Mouse (Mus musculus) lung, embryonic 14.5 days (tissue): Measurements from ENCODE around the gene Aurkc. TPM values are rescaled to one million over a fixed set of nuclear protein-coding genes. Genes with fewer than 3 reads are reported as not detected.
A peak's percentile ranks its signal among the peaks of the same experiment; 100 is the strongest.
"Not testable (repeated sequence)": the region's sequence is repeated elsewhere in the genome, so short reads cannot be mapped to it uniquely, and the experiment has no call there.

Experiments used
- ATAC-seq: fragments of 200-750 bp; cut with Nextera tagmentation; 2 replicates; pipeline ENCODE4 v1.8.0; 2017; ENCODE audit warnings: mild to moderate bottlenecking, moderate TSS enrichment, moderate library complexity; ENCODE audit not compliant: insufficient read depth
- DNase-seq: peaks from one replicate; pipeline ENCODE4 v3.0.0-alpha.2; 2015
- H3K27ac ChIP-seq: fragments of 300-500 bp; sonication (generic); 2 replicates; pipeline ENCODE4 v1.5.1; 2014; ENCODE audit warnings: low read depth, mild to moderate bottlenecking, moderate library complexity
- H3K27me3 ChIP-seq: fragments of 300-500 bp; sonication (generic); 2 replicates; pipeline ENCODE4 v1.6.1; 2014; ENCODE audit warnings: low read length, control low read depth; ENCODE audit not compliant: insufficient read depth
- H3K36me3 ChIP-seq: fragments of 300-500 bp; sonication (generic); 2 replicates; pipeline ENCODE4 v1.6.1; 2014; ENCODE audit warnings: control low read depth; ENCODE audit not compliant: insufficient read depth
- H3K4me1 ChIP-seq: fragments of 300-500 bp; sonication (generic); 2 replicates; pipeline ENCODE4 v1.6.1; 2014; ENCODE audit warnings: antibody characterized with exemption, control low read depth; ENCODE audit not compliant: insufficient read depth
- H3K4me2 ChIP-seq: fragments of 300-500 bp; sonication (generic); 2 replicates; pipeline ENCODE4 v1.6.1; 2014; ENCODE audit warnings: mild to moderate bottlenecking
- H3K4me3 ChIP-seq: fragments of 300-500 bp; sonication (generic); 2 replicates; pipeline ENCODE4 v1.5.1; 2014; ENCODE audit warnings: low read depth, low read length
- H3K9ac ChIP-seq: fragments of 300-500 bp; sonication (generic); 2 replicates; pipeline ENCODE4 v1.6.1; 2014
- H3K9me3 ChIP-seq: fragments of 300-500 bp; sonication (generic); 2 replicates; pipeline ENCODE4 v1.6.1; 2016; ENCODE audit warnings: low read depth, low read length, control low read depth
- CTCF ChIP-seq: IDR thresholded peaks from 2 replicates; pipeline ENCODE4 v1.5.1; 2016; ENCODE audit warnings: antibody characterized with exemption, low read depth
- WGBS: fragments of 180-500 bp; shearing (Covaris S2); extraction: QIAGEN DNeasy Blood & Tissue Kit; methylation state at CpG from one replicate; pipeline ENCODE4 v1.1.7; 2014; 5-methylcytosine and 5-hydroxymethylcytosine counted together
- polyA plus RNA-seq: library from polyadenylated mRNA; unstranded; fragments of >200 nt; fragmentation: Nextera tagmentation; extraction: Ambion mirVana; gene quantifications from 2 replicates; pipeline ENCODE4 v1.2.1, GENCODE M21; 2014

The Aurkc gene
- polyA plus RNA-seq, 1 experiment from 2014 or later = not detected

DNA sequence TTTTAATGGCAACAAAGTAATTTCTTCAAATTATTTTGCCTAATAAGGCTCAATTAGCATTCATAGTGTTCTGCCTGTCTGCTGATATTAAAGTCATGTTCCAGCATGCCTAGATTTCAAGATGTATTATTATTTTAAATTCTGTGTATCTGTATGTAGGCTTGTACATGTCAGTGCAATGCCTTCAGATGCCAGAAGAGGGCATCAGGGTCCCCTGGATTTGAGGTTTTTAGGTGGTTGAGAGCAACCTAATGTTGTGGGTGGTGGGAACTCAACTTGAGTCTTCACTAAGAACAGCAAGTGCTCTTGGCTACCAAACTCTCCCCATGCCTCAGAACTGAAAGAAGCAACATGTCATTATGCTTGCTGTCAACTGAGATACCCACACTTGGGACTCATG lies 32.3 kb downstream of the Aurkc start:
- no peak for TF ChIP-seq CTCF
- ATAC-seq = no peak

DNA sequence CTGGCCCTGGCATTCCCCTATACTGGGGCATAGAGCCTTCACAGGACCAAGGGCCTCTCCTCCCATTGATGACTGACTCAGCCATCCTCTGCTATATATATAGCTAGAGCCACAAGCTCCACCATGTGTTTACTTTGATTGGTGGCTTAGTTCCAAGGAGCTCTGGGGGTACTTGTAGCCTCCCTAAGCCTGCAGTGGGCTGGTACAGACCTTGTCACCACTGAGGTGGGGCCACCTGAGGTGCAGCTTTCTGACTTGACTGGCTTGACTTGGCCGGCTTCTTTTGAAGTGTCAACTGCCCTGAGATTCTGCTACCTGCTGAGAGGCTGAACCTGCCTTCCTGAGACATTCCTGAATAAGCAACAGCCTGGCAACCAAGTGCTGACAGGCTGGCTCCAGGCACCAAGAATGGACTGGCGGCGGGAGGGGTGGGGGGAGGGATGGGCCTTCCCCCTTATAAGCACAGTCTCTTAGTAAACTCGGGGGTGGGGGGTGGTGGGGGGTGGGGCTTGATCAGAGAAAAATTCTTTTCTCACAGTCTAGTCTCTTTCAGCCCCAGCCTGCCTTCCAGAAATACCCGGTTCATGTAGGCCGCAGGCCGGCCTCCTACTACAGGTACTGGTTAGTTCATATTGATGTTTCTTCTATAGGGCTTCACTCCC lies 54.7 kb downstream of the Aurkc start:
- ATAC-seq (peak; percentile 77), DNase-seq (peak; percentile 38)
- H3K36me3 ChIP-seq, H3K4me1 ChIP-seq, H3K9ac ChIP-seq, H3K27me3 ChIP-seq, H3K4me3 ChIP-seq, H3K9me3 ChIP-seq, H3K4me2 ChIP-seq, H3K27ac ChIP-seq: not testable (repeated sequence)
- WGBS = 40% methylated on average over 7 of the region's 7 CpGs

More for the DNA sequence above, 32.3 kb downstream of the Aurkc start:
- H3K27ac ChIP-seq = no peak overlapping the region
- H3K9me3 ChIP-seq = no peaks in the 10 kb centered on the region
- H3K4me3 ChIP-seq = no peak overlapping the region
- no peak overlapping the region for H3K9ac ChIP-seq
- H3K36me3 ChIP-seq = no peaks in the 10 kb centered on the region
- DNase-seq = no peak
- no peaks in the 10 kb centered on the region for H3K27me3 ChIP-seq
- H3K4me2 ChIP-seq = no peak overlapping the region
- no peaks in the 10 kb centered on the region for H3K4me1 ChIP-seq

Other genes with a start within 250 kb of the Aurkc start
- gene Zfp954, start 126.2 kb downstream of the Aurkc start, polyA plus RNA-seq = 10.5 and 13.2 TPM in 2 replicates
- 1.4 and 1.5 TPM in 2 replicates for gene Zfp773, start 141.5 kb downstream of the Aurkc start, polyA plus RNA-seq
- gene Zfp418, start 176.0 kb downstream of the Aurkc start, polyA plus RNA-seq = 3.1 and 3.2 TPM in 2 replicates
- 8.0 TPM in 2 replicates for gene Zfp772, start 214.7 kb downstream of the Aurkc start, polyA plus RNA-seq